Mouse (Mus musculus) hindbrain, embryonic 10.5 days (tissue): ENCODE results near the gene Naa35. TPM values are rescaled to one million over a fixed set of nuclear protein-coding genes. Genes with fewer than 3 reads are reported as not detected.

Experiments
- DNase-seq: peaks from one replicate; pipeline ENCODE4 v3.0.0-alpha.2; 2017; ENCODE audit warnings: low spot score
- H3K27ac ChIP-seq: fragments of 300-500 bp; sonication (generic); 2 replicates; pipeline ENCODE4 v1.5.1; 2016; ENCODE audit warnings: mild to moderate bottlenecking, moderate library complexity
- H3K27me3 ChIP-seq: fragments of 300-500 bp; sonication (generic); 2 replicates; pipeline ENCODE4 v1.6.1; 2016; ENCODE audit warnings: mild to moderate bottlenecking; ENCODE audit not compliant: poor library complexity, insufficient read depth, severe bottlenecking
- H3K36me3 ChIP-seq: fragments of 300-500 bp; sonication (generic); 2 replicates; pipeline ENCODE4 v1.6.1; 2016; ENCODE audit warnings: mild to moderate bottlenecking, moderate library complexity
- H3K4me1 ChIP-seq: fragments of 300-500 bp; sonication (generic); replicated peaks from 2 replicates; pipeline ENCODE4 v1.6.1; 2016; ENCODE audit warnings: mild to moderate bottlenecking
- H3K4me3 ChIP-seq: fragments of 300-500 bp; sonication (generic); 2 replicates; pipeline ENCODE4 v1.5.1; 2016; ENCODE audit warnings: mild to moderate bottlenecking, moderate library complexity
- H3K9me3 ChIP-seq: fragments of 300-500 bp; sonication (generic); 2 replicates; pipeline ENCODE4 v1.6.1; 2016; ENCODE audit warnings: mild to moderate bottlenecking, moderate library complexity
- WGBS: fragments of 180-500 bp; shearing (Covaris S2); methylation state at CpG from one replicate; pipeline ENCODE4 v1.1.7; 2016; 5-methylcytosine and 5-hydroxymethylcytosine counted together
- polyA plus RNA-seq: library from polyadenylated mRNA; unstranded; fragments of >200 nt; fragmentation: Nextera tagmentation; extraction: Ambion mirVana; gene quantifications from 2 replicates; pipeline ENCODE4 v1.2.1, GENCODE M21; 2016

Gene Naa35
- polyA plus RNA-seq, 1 experiment from 2014 or later: 104 TPM

DNA sequence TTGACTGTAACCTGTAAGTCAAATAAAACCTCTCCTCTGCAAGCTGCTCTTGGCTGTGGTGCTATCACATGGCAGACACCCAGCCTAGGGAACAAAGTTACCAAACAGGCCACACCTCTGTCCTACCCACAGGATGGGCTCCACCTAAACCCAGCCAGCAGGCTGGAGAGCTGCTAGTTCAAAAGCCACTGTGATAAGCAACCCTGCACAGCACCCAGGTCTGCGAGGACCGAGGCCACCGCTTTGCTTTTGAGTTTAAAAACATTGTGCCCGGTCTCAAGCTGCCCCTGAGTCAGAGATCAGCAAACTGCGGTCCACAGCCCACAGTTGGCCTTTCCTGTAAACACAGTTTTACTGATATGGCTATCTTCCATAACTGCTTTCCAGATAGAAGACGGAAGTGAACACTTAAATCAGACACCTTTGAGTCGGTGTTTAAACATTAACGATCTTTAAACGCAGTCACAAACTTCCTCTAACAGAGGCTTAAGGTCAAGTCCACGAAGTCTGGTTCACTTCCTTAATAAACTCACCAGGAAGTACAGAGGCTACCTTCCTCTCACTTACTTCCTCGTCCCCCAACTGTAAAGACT is 83.5 kb downstream of the Naa35 start:
- peak overlapping the region; percentile 20; the same call in 1 of the 2 replicates for H3K27ac ChIP-seq
- peaks cover 42% of the 10 kb centered on the region for H3K4me1 ChIP-seq
- 88% methylated on average over 11 of the region's 11 CpGs for WGBS
- H3K4me3 ChIP-seq: no peak overlapping the region
- DNase-seq: no peak
- H3K36me3 ChIP-seq: peaks cover 78% of the 10 kb centered on the region
- H3K27me3 ChIP-seq: no peaks in the 10 kb centered on the region
- no peaks in the 10 kb centered on the region for H3K9me3 ChIP-seq

DNA sequence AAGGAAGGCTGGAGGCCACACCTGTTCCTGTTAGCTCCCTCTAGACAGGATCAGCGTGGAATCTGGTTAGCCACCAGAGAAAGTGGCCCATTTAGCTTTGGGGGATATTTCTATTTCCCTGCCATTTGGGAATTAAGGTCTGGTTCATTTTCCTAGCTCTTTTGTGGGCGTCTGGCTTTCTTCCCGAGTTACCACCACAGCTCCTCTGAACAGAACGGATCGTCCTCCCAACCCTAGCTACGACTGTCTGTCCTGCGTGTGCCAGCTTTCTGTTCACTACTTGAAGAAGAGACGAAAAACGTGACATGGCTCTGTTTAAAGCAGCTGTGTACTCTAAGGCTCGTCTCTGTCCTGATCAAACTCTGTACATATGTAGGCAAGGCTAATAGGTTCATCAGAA is 84.9 kb downstream of the Naa35 start:
- WGBS: 94% methylated on average over 10 of the region's 10 CpGs
- Histone ChIP-seq H3K36me3 (peaks cover 65% of the 10 kb centered on the region), H3K4me3 (no peak overlapping the region), H3K27me3 (no peaks in the 10 kb centered on the region), H3K27ac (no peak overlapping the region), H3K9me3 (no peaks in the 10 kb centered on the region), H3K4me1 (peaks cover 49% of the 10 kb centered on the region)
- DNase-seq: no peak

DNA sequence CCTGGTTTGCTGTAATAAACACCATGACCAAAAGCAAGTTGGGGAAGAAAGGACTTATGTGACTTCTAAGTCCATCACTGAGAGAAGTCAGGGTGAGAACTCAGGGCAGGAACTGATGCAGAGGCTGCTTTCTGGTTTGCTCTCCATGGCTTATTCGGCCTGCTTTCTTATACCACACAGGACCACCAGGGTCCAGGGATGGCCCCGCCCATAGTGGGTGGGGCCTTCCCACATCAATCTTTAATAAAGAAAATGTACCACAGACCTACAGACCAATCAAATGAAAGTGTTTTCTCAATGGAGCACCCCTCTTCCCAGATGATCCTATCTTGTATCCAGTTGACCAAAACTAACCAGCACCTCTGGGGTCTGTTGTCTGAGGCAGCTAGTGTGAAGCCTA is 86.5 kb downstream of the Naa35 start:
- 63% methylated on average over 2 of the region's 2 CpGs for WGBS
- no peak for DNase-seq
- H3K4me3 ChIP-seq: no peak overlapping the region
- peaks cover 49% of the 10 kb centered on the region for H3K36me3 ChIP-seq
- peak overlapping the region; percentile 29; the same call in 1 of the 2 replicates for H3K27ac ChIP-seq
- no peaks in the 10 kb centered on the region for H3K9me3 ChIP-seq
- no peaks in the 10 kb centered on the region for H3K27me3 ChIP-seq
- peaks cover 55% of the 10 kb centered on the region for H3K4me1 ChIP-seq

DNA sequence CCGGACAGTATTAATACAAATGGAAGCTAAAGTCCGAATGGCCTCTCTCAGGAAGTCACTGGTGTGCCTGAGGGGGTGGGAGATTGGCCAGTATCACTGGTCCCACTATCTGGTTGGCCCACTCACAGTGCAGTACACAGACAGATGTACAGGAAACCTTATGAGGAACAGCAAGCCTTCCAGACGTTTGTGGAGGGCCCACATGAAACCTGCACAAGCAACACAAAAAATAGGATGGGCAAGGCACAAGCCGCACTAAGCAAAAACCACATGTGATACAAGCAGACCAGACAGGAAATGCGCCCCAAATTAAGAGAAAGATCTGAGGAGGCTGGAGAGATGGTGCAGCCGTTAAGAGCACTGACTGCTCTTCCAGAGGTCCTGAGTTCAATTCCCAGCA is 87.2 kb downstream of the Naa35 start:
- DNase-seq: no peak
- H3K27me3 ChIP-seq: no peaks in the 10 kb centered on the region
- 0 out of 2 replicates have a peak overlapping the region, but pooled peaks have one; percentile 13 for H3K4me3 ChIP-seq
- peaks cover 55% of the 10 kb centered on the region for H3K4me1 ChIP-seq
- H3K27ac ChIP-seq: peak overlapping the region; percentile 60
- H3K36me3 ChIP-seq: peaks cover 42% of the 10 kb centered on the region
- H3K9me3 ChIP-seq: no peaks in the 10 kb centered on the region
- 78% methylated on average over 6 of the region's 6 CpGs for WGBS

DNA sequence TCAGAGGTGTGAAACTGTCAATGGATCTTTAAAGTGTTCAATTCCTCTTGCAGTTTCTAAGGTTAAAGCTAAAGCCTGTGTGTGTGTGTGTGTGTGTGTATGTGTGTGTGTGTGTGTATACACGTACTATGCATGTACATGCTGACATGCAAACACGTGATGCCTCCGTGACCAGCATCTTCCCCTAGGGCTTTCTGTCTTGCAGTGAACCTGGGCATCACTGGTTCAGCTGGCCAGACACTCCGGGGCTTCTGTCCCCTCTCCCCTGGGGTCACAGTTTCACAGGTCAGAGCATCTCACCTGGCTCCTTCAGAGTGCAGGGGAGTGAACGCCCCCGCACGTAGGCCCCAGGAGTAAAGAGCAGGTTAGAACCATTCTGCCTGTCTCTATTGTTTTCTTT is 88.5 kb downstream of the Naa35 start:
- DNase-seq: no peak

DNA sequence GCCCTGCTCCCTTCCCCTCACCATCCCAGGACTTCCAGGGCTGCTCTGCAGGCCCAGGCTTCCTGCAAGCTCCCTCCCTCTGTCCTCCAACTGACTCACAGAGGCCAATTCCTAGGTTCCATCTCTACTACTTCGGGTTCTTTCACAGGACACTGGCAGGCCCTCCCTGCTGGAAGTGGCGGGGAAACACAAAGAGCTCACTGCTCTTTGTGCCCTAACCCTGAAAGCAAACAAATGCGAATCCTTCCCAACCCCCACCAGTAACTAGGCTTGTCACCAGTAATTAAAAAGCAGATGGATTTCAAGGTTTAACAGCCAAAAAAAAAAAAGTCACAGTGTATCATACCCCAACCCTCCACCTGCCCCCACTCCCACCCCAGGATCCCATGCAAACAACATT is 89.2 kb downstream of the Naa35 start:
- H3K4me1 ChIP-seq: peaks cover 57% of the 10 kb centered on the region
- 1% methylated on average over 3 of the region's 3 CpGs for WGBS
- no peaks in the 10 kb centered on the region for H3K27me3 ChIP-seq

More for the DNA sequence above, 88.5 kb downstream of the Naa35 start:
- Histone ChIP-seq H3K9me3 (no peaks in the 10 kb centered on the region), H3K4me3 (peak overlapping the region; percentile 72), H3K27me3 (no peaks in the 10 kb centered on the region), H3K4me1 (peaks cover 52% of the 10 kb centered on the region), H3K27ac (peak overlapping the region; percentile 99), H3K36me3 (peaks cover 30% of the 10 kb centered on the region)
- 28% methylated on average over 7 of the region's 7 CpGs for WGBS

DNA sequence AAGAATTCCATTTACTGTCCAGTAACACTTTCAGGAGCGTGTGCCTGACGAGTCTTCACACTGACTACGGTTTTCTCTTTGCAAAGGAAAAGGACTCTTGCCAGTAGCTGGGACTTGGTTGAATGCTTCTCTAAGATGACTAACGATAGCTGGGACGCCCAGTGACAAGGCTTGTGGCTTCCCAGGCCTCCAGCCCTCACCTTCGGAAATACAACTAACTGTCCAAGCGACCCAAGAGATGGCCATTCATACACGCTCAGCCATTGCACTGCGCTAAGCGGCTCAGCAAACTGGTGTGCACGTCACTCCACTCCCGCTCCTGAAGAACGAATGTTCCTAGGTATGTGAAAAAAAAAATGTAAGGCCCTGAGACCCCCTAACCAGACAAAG is 89.7 kb downstream of the Naa35 start:
- peak overlapping the region; percentile 72 for H3K4me3 ChIP-seq
- H3K4me1 ChIP-seq: peaks cover 55% of the 10 kb centered on the region
- H3K36me3 ChIP-seq: peaks cover 20% of the 10 kb centered on the region
- no peaks in the 10 kb centered on the region for H3K9me3 ChIP-seq
- no peaks in the 10 kb centered on the region for H3K27me3 ChIP-seq
- peak overlapping the region; percentile 99 for H3K27ac ChIP-seq
- under 1% methylated on average over 13 of the region's 13 CpGs for WGBS
- DNase-seq: peak; percentile 71

More for the DNA sequence above, 89.2 kb downstream of the Naa35 start:
- H3K4me3 ChIP-seq: peak overlapping the region; percentile 72
- peaks cover 26% of the 10 kb centered on the region for H3K36me3 ChIP-seq
- peak overlapping the region; percentile 99 for H3K27ac ChIP-seq
- DNase-seq: peak; percentile 67
- H3K9me3 ChIP-seq: no peaks in the 10 kb centered on the region

DNA sequence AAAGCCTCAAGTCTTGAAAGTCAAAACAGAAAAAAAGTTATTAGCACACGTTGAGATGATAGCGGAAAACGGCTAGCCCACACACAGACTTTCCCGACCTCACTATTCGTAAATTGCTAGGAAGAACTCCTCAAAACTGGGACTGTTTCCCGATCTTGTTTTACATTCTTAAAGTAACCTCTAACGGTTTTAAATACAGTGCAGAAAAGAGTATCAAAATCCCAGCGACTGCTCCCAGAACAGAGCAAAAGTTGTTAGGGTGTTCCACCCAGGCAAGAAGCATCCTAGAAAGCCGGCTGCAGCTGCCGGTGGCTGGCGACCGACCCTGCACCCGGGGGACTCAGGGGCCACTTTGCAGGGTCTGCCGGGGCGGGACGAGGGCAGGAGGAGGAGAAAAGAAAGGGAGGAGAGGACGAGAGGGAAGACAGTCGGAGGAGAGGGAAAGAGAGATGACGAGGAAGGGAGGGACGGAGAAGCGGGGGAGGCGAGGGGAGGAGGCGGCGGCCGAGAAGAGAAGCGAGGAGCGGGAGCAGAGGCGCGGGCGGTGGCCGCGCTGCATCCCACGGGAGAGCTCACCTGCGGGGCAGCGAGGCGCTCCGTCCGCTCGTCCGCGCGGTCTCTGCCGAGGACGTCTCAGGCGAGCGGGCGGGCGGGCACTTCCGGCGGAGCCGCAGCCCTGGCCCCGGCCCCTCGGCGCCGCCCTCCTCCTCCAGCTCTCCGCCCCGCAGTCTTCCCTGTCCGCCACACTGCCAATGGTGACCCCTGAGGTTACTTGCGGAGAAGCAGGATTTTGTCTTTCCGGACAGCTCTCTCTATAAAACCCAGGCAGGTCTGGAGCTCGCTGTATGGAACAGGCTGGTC is 90.3 kb downstream of the Naa35 start, which contains the start of gene Golm1:
Golm1 (minus strand) TSS at position 661 of the 861 bp plus-strand sequence.
- H3K27me3 ChIP-seq: no peaks in the 10 kb centered on the region

DNA sequence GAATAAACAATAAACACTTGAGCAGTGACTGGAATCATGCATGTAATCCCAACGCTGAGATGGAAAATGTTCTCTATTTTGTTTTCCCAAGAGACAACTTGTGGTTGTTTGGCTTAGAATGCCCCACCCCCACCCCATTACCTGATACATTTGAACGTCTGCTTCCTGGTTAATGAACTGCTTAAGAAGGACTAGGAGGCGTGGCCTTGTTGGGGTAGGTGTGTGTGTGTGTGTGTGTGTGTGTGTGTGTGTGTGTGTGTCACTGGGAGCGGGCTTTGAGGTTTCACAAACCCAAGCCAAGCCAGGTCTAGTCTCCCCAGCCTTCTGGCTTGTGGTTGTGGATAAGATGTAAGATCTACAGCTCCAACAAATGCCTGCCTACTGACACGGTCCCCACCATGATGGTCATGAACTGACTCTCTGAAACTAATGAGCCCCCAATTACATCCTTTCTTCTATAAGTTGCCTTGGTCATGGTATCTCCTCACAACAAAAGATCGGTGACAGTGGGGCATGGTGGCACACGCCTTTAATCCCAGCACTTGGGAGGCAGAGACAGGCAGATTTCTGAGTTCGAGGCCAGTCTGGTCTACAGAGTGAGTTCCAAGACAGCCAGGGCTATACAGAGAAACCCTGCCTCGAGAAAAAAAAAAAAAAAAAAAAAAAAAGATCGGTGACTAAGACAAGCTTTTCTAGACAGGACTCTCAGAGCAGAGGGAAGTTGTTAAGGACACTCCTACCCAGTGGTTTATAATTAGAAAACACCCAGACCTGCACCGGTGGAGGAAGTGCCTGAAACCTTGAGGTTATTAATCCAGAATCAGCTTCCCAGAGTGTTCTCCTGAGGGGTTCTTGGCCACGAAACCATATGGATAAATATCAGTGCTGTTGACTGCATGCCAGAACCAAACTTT is 91.5 kb downstream of the Naa35 start:
- peak overlapping the region; percentile 72; the same call in 1 of the 2 replicates for H3K4me3 ChIP-seq
- 80% methylated on average over 12 of the region's 12 CpGs for WGBS
- H3K36me3 ChIP-seq: peaks cover 4% of the 10 kb centered on the region; the same call in 1 of the 2 replicates

More for the DNA sequence above, 90.3 kb downstream of the Naa35 start, which contains the start of gene Golm1:
- peaks cover 50% of the 10 kb centered on the region for H3K4me1 ChIP-seq
- H3K4me3 ChIP-seq: peak within 1 kb of the TSS; percentile 72
- H3K9me3 ChIP-seq: no peaks in the 10 kb centered on the region
- H3K36me3 ChIP-seq: peaks cover 14% of the 10 kb centered on the region; the same call in 1 of the 2 replicates
- WGBS: under 1% methylated on average over 61 of the region's 61 CpGs
- peak within 1 kb of the TSS; percentile 99 for H3K27ac ChIP-seq
- peak; percentile 83 for DNase-seq

DNA sequence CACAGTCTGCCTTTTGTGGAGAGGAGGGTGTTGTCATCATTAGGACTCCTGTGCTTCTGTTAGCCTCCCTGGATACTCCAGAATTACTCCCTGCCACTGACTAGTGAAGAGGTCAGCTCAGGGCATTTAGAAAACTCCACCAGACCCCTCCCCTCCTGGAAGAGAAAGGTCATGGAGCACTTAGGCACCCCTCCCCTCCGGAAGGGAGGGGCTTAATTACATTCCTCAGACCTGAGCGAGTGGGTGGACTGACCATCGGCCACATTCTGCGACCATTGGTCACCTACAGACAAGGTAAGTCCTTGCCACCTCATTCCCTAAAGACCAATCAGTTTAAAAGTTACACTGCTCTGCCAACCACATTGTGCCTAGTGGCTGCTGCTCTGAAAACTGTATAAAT is 94.2 kb downstream of the Naa35 start:
- no peaks in the 10 kb centered on the region for H3K36me3 ChIP-seq
- peaks cover 20% of the 10 kb centered on the region; the same call in 1 of the 2 replicates for H3K4me1 ChIP-seq
- peaks cover 14% of the 10 kb centered on the region; the same call in 1 of the 2 replicates for H3K27me3 ChIP-seq
- H3K27ac ChIP-seq: no peak overlapping the region
- 57% methylated on average over 4 of the region's 4 CpGs for WGBS
- H3K9me3 ChIP-seq: no peaks in the 10 kb centered on the region
- no peak overlapping the region for H3K4me3 ChIP-seq
- no peak for DNase-seq

More for the DNA sequence above, 91.5 kb downstream of the Naa35 start:
- no peak for DNase-seq
- H3K27ac ChIP-seq: peak overlapping the region; percentile 99; the same call in 1 of the 2 replicates
- H3K27me3 ChIP-seq: no peaks in the 10 kb centered on the region
- H3K9me3 ChIP-seq: no peaks in the 10 kb centered on the region
- H3K4me1 ChIP-seq: peaks cover 42% of the 10 kb centered on the region

DNA sequence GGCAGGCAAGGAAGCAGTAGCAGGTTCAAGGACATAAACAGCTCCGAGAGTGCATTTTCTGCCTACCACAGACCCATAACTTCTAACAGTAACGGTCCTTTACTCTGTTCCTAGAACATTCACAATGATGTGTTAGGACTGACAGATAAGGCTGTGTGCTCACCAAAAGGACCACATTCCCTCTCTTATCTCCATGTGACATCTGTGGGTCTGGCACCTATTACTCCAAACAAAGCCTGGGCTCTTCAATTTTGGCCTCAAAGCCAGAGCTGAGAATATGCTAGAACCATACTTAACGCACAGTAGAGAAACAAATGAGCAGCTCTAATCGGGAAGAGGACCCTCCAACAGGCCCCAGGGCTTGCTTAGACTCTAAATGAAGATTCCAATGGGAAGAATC is 94.8 kb downstream of the Naa35 start:
- no peaks in the 10 kb centered on the region for H3K36me3 ChIP-seq
- no peak overlapping the region for H3K27ac ChIP-seq
- no peak for DNase-seq
- no peak overlapping the region for H3K4me3 ChIP-seq
- peaks cover 14% of the 10 kb centered on the region; the same call in 1 of the 2 replicates for H3K27me3 ChIP-seq
- no peaks in the 10 kb centered on the region for H3K9me3 ChIP-seq
- peaks cover 20% of the 10 kb centered on the region; the same call in 1 of the 2 replicates for H3K4me1 ChIP-seq
- 80% methylated on average over 4 of the region's 4 CpGs for WGBS

DNA sequence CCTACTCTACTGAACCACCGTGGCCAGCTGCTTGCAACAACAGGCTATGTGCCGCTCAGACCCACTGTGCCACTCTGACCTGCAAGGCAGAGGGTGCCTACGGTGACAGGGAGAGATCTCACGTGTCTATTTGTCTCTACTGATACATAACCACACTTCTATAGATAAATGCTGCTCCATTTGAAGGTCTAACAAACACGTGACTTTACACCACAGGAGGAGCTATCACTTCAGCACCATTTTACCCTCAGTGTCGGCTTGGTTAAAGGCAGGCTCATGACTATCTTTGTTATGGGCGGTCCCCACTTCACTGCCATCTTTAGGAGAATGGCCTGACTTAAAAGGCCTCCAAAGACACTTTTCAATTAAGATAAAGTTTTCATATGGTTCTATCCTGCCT is 97.6 kb downstream of the Naa35 start:
- H3K4me3 ChIP-seq: no peak overlapping the region
- DNase-seq: no peak
- 39% methylated on average over 7 of the region's 7 CpGs for WGBS
- H3K27ac ChIP-seq: no peak overlapping the region
- peaks cover 25% of the 10 kb centered on the region; the same call in 1 of the 2 replicates for H3K4me1 ChIP-seq
- H3K36me3 ChIP-seq: no peaks in the 10 kb centered on the region
- peaks cover 26% of the 10 kb centered on the region; the same call in 1 of the 2 replicates for H3K27me3 ChIP-seq
- no peaks in the 10 kb centered on the region for H3K9me3 ChIP-seq
